Mouse (Mus musculus) olfactory bulb, adult 2 months (tissue): Measurements from ENCODE around the gene Bmpr1a.

Experiments
- CTCF ChIP-seq: fragments of 200-500 bp; IDR thresholded peaks from 2 replicates; pipeline ENCODE4 v1.5.1; 2012; ENCODE audit warnings: low read depth, mild to moderate bottlenecking, low read length, moderate library complexity; ENCODE audit not compliant: insufficient read depth
- POLR2A ChIP-seq: fragments of 200-500 bp; IDR thresholded peaks from 2 replicates; pipeline ENCODE4 v1.6.1; 2012; ENCODE audit warnings: mild to moderate bottlenecking, low read depth, low read length, moderate library complexity; ENCODE audit not compliant: insufficient read depth

DNA sequence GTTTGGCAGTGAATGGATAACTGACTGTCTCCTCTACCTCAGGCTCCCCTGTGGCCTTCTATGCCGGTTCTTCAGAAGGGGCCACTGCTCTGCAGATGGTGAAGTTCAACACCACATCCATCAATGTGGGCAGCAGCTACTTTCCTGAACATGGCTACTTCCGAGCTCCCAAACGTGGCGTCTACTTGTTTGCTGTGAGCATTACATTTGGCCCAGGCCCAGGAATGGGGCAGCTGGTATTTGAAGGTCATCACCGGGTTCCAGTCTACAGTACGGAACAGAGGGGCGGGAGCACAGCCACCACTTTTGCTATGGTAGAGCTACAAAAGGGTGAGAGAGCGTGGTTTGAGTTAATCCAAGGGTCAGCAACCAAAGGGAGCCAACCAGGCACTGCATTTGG is 100.3 kb downstream of the Bmpr1a start:
- no peak for TF ChIP-seq CTCF
- no peak for TF ChIP-seq POLR2A
